Mouse (Mus musculus) layer of hippocampus, adult 8-10 months (tissue): ENCODE measurements around the gene Pnpla5. TPM values are rescaled to one million over a fixed set of nuclear protein-coding genes. Genes with fewer than 3 reads are reported as not detected.
A peak's percentile ranks its signal among the peaks of the same experiment; 100 is the strongest.
"Not testable (repeated sequence)": the region's sequence is repeated elsewhere in the genome, so short reads cannot be mapped to it uniquely, and the experiment has no call there.

Experiments used
- DNase-seq, 2 experiments: peaks; one replicate each; pipeline ENCODE4 v3.0.0; 2022; ENCODE audit warnings: low spot score in 2 of 2
- total RNA-seq, 4 experiments: library from RNA; stranded (reverse); gene quantifications; 2 replicates each; pipeline ENCODE4 v1.2.4; 2022

The Pnpla5 gene
- total RNA-seq, 4 experiments from 2014 or later = not detected

- peak in 1 of 2 experiments; percentile 31 for DNase-seq
These were observed 2.4 kb downstream of the Pnpla5 start for GRCm38 (mm10) chr15:84120612-84121011.

GRCm38 (mm10) chr15:84116466-84116865, 6.5 kb downstream of the Pnpla5 start:
- no peak for DNase-seq

- no peak for DNase-seq
These were observed 7.2 kb downstream of the Pnpla5 start for GRCm38 (mm10) chr15:84115727-84116126.

- DNase-seq = no peak
These were observed 9.1 kb downstream of the Pnpla5 start for GRCm38 (mm10) chr15:84113873-84114272.

- no peak for DNase-seq
These were observed 14.1 kb downstream of the Pnpla5 start for GRCm38 (mm10) chr15:84108899-84109298.

GRCm38 (mm10) chr15:84105924-84106500, 17.0 kb downstream of the Pnpla5 start:
- no peak for DNase-seq

GRCm38 (mm10) chr15:84105105-84105923, 17.7 kb downstream of the Pnpla5 start, which contains the start of gene Sult4a1:
TSS of gene Sult4a1 (minus strand) at chr15:84105754.
- peak in 1 of 2 experiments; percentile 58 for DNase-seq

- no peak for DNase-seq
These were observed 18.3 kb downstream of the Pnpla5 start for GRCm38 (mm10) chr15:84104626-84105025.

- DNase-seq = not testable (repeated sequence)
These were observed 25.4 kb downstream of the Pnpla5 start for GRCm38 (mm10) chr15:84097536-84097935.

GRCm38 (mm10) chr15:84096051-84096450, 26.9 kb downstream of the Pnpla5 start:
- no peak for DNase-seq

GRCm38 (mm10) chr15:84094921-84095320, 28.1 kb downstream of the Pnpla5 start:
- DNase-seq = no peak

- DNase-seq = no peak
These were observed 36.2 kb downstream of the Pnpla5 start for GRCm38 (mm10) chr15:84086775-84087174.

- DNase-seq = no peak
These were observed 36.6 kb downstream of the Pnpla5 start for GRCm38 (mm10) chr15:84086364-84086763.

GRCm38 (mm10) chr15:84080069-84080468, 42.9 kb downstream of the Pnpla5 start:
- DNase-seq = no peak

GRCm38 (mm10) chr15:84079519-84079918, 43.5 kb downstream of the Pnpla5 start:
- DNase-seq = no peak

- DNase-seq = no peak
These were observed 44.3 kb downstream of the Pnpla5 start for GRCm38 (mm10) chr15:84078667-84079066.

- DNase-seq = peak in 1 of 2 experiments; percentile 3
These were observed 45.8 kb downstream of the Pnpla5 start for GRCm38 (mm10) chr15:84077151-84077550.

- peak in 1 of 2 experiments; percentile 25 for DNase-seq
These were observed 48.2 kb downstream of the Pnpla5 start for GRCm38 (mm10) chr15:84074705-84075185.

GRCm38 (mm10) chr15:84073911-84074704, 48.9 kb downstream of the Pnpla5 start:
- peak in 1 of 2 experiments; percentile 66 for DNase-seq

GRCm38 (mm10) chr15:84073058-84073457, 49.9 kb downstream of the Pnpla5 start:
- DNase-seq = no peak

- DNase-seq = peak; percentile 78 to 93
These were observed 50.7 kb downstream of the Pnpla5 start for GRCm38 (mm10) chr15:84072226-84072625.
